Mouse (Mus musculus) forebrain, postnatal 0 days (tissue): ENCODE data around the gene Cmtm4. TPM values are rescaled to one million over a fixed set of nuclear protein-coding genes. Genes with fewer than 3 reads are reported as not detected.

Source experiments
- ATAC-seq: fragments of 200-750 bp; cut with Nextera tagmentation; 2 replicates; pipeline ENCODE4 v1.8.0; 2017; ENCODE audit warnings: mild to moderate bottlenecking, moderate library complexity
- DNase-seq: peaks from one replicate; pipeline ENCODE4 v3.0.0-alpha.2; 2015
- H3K27ac ChIP-seq: fragments of 300-500 bp; sonication (generic); 2 replicates; pipeline ENCODE4 v1.5.1; 2014; ENCODE audit warnings: low read depth, mild to moderate bottlenecking, antibody characterized with exemption, low read length, moderate library complexity, mixed read lengths
- H3K27me3 ChIP-seq: fragments of 300-500 bp; sonication (generic); 2 replicates; pipeline ENCODE4 v1.6.1; 2014; ENCODE audit warnings: mild to moderate bottlenecking, low read length, mixed read lengths; ENCODE audit not compliant: insufficient read depth
- H3K36me3 ChIP-seq: fragments of 300-500 bp; sonication (generic); 2 replicates; pipeline ENCODE4 v1.6.1; 2014; ENCODE audit warnings: mild to moderate bottlenecking, moderate library complexity; ENCODE audit not compliant: insufficient read depth
- H3K4me1 ChIP-seq: fragments of 300-500 bp; sonication (generic); 2 replicates; pipeline ENCODE4 v1.6.1; 2014; ENCODE audit warnings: antibody characterized with exemption; ENCODE audit not compliant: insufficient read depth
- H3K4me2 ChIP-seq: fragments of 300-500 bp; sonication (generic); 2 replicates; pipeline ENCODE4 v1.6.1; 2014; ENCODE audit warnings: low read depth, mild to moderate bottlenecking, moderate library complexity
- H3K4me3 ChIP-seq: fragments of 300-500 bp; sonication (generic); 2 replicates; pipeline ENCODE4 v1.5.1; 2014; ENCODE audit warnings: low read depth, low read length, mixed read lengths
- H3K9ac ChIP-seq: fragments of 300-500 bp; sonication (generic); 2 replicates; pipeline ENCODE4 v1.6.1; 2014; ENCODE audit warnings: mild to moderate bottlenecking
- H3K9me3 ChIP-seq: fragments of 300-500 bp; sonication (generic); 2 replicates; pipeline ENCODE4 v1.6.1; 2016; ENCODE audit warnings: low read length
- CTCF ChIP-seq: sonication (generic); IDR thresholded peaks from 2 replicates; pipeline ENCODE4 v1.5.1; 2016; ENCODE audit warnings: antibody characterized with exemption, control low read depth, low read depth
- WGBS: fragments of 180-500 bp; shearing (Covaris S2); extraction: QIAGEN DNeasy Blood & Tissue Kit; methylation state at CpG from one replicate; pipeline ENCODE4 v1.1.7; 2014; 5-methylcytosine and 5-hydroxymethylcytosine counted together
- polyA plus RNA-seq: library from polyadenylated mRNA; unstranded; fragments of >200 nt; fragmentation: Nextera tagmentation; extraction: Ambion mirVana; gene quantifications from 2 replicates; pipeline ENCODE4 v1.2.1, GENCODE M21; 2015
- total RNA-seq: library from RNA; depleted of rRNA; stranded (reverse); fragments of >200 nt; gene quantifications from 2 replicates; pipeline ENCODE4 v1.2.3, GENCODE M21; 2014; rRNA removed

The Cmtm4 gene
- total RNA-seq (32.9 and 35.1 TPM in 2 replicates), polyA plus RNA-seq (2.0 and 2.3 TPM in 2 replicates)

DNA sequence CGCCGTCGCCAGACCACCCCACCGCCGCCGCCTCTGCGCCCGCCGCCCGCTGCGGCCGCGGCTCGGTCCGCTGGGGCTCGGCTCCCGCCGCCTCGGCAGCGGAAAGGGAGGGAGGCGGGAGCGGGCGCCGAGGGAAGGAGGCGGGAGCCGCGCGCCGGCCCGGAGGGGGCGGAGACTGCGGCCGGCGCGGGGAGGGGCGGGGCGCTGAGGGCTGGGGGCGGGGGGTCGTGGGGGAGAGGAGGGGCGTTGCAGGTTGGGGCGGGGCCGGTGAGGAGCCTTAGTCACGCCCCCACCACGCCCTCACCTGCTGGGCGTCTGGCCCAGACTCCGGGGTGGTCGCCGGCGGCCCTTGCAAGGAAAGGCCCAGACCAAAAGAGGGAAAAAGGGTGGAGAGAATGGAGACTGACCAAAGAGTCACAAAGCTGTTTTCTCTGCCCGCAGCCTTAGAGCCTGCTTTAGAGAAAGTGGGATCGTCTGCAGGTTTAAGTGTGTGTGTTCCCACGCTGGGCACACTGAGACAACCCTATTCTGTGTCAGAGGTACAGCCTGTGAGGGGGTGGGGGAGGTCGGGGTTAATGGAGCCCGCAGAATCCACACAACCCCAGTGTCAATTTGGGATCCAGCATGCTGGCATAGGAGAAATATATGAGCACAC lies at the start of gene Cmtm4:
Gene Cmtm4 (minus strand): TSS at position 105 of the 655 bp plus-strand sequence.
- Histone ChIP-seq H3K9ac (peak within 1 kb of the TSS; percentile 81), H3K4me3 (peak within 1 kb of the TSS; percentile 81), H3K4me2 (peak within 1 kb of the TSS; percentile 84), H3K27ac (peak within 1 kb of the TSS; percentile 79), H3K27me3 (no peaks in the 10 kb centered on the region), H3K4me1 (peaks cover 9% of the 10 kb centered on the region; the same call in 1 of the 2 replicates), H3K9me3 (no peaks in the 10 kb centered on the region), H3K36me3 (no peaks in the 10 kb centered on the region)
- WGBS = 4% methylated on average over 22 of the region's 54 CpGs
- ATAC-seq (peak; percentile 81), DNase-seq (peak; percentile 68)
- TF ChIP-seq CTCF = no peak

DNA sequence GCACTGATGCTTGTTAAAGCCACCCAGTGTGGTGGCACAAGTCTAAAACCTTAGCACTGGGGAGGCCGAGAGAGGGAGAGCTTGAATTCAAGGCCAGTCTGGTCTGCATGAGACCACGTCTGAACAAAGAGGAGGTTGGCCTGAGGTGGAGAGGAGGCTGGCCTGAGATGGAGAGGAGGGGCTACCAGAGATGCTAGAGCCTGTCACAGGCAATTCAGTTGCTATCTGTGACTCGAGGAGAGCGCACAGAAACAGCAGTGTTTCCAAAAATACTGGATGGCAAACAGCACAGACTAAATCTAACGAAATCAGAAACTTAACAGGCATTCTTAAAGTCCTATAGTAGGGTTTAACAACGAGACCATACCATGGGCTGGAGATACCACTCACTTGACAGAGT lies 49.6 kb upstream of the Cmtm4 start:
- Histone ChIP-seq H3K4me3 (no peak overlapping the region), H3K9me3 (no peaks in the 10 kb centered on the region), H3K36me3 (peaks cover 3% of the 10 kb centered on the region; the same call in 1 of the 2 replicates), H3K4me2 (no peak overlapping the region), H3K27ac (no peak overlapping the region), H3K27me3 (no peaks in the 10 kb centered on the region), H3K4me1 (peaks cover 9% of the 10 kb centered on the region), H3K9ac (no peak overlapping the region)
- TF ChIP-seq CTCF = no peak
- WGBS = 61% methylated on average over 6 of the region's 6 CpGs
- ATAC-seq = no peak
- DNase-seq = no peak

DNA sequence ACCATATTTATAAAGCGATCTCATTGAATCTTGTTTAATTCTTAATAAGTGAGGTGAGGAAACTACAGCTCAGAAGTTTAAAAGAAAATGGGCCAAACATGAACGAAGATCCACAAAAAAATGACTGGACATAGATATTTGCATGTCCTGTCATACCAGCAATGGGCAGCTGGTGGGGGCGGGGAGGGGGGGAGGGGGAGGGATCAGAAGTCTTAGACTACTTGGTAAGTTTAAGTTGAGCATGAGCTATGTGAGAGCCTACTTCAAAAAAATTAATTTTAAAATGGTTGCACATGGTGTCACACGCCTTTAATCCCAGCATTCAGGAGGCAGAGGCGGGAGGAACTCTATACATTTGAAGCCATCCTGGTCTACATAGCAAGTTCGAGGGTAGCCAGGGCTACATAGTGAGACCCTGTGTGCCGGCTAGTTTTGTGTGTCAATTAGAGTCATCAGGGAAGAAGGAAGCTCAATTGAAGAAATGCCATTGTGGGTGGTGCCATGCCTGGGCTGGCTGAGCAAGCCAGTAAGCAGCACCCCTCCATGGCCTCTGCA lies 47.6 kb upstream of the Cmtm4 start:
- ATAC-seq (peak; percentile 8; the same call in 1 of the 2 replicates), DNase-seq (no peak)
- Histone ChIP-seq H3K27ac (peak overlapping the region; percentile 93; the same call in 1 of the 2 replicates), H3K27me3 (no peaks in the 10 kb centered on the region), H3K9ac (peak overlapping the region; percentile 96), H3K4me2 (peak overlapping the region; percentile 81), H3K9me3 (no peaks in the 10 kb centered on the region), H3K36me3 (peaks cover 23% of the 10 kb centered on the region), H3K4me1 (peaks cover 9% of the 10 kb centered on the region), H3K4me3 (peak overlapping the region; percentile 94)
- no peak for TF ChIP-seq CTCF
- WGBS = 64% methylated on average over 7 of the region's 7 CpGs

DNA sequence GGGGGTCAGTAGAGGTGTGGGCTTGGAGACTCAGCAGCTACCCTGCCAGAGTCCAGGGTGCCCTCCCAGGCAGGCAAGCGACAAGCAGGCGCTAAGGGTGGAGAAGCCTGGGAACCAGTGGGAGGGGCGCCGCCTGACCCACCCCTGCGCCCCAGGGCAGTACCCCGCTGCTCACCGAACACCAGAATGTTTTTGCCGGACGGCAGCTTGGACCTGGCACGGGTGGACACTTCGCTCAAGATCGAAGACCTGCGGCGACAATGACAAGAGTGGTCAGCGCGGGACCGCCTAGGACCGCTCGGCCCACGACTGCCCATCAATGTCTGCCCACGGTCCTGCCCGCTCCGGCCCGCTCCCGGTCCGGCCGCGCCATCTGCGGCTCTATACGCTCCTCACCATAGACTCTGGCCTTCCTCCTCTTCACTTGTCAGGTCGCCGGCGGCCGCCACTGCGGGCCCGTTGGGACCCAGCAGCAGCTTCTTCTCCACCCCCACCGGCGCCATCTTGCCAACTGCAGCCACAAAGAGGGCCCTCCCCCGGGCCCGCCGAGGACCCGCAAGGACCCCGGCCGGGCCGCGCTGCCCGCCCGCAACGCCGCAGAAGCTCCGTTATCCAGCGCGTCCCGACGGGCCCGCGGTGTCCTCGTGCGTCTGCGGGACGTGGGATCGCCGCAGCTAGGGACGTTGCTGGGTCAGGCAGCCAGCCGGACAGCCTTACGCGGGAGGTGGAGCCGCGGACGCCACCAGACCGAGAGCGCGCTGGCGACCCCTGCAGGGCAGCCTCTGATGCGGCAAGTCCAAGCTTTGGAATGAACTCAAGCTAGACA lies 46.9 kb upstream of the Cmtm4 start, which contains the start of gene Dync1li2:
Gene Dync1li2 (minus strand): TSS at position 749 of the 826 bp plus-strand sequence.
- H3K4me1 ChIP-seq = peaks cover 9% of the 10 kb centered on the region
- H3K27ac ChIP-seq = peak within 1 kb of the TSS; percentile 93
- peak within 1 kb of the TSS; percentile 81 for H3K4me2 ChIP-seq
- ATAC-seq = peak; percentile 93
- peak; percentile 90 for TF ChIP-seq CTCF
- peak within 1 kb of the TSS; percentile 96 for H3K9ac ChIP-seq
- no peaks in the 10 kb centered on the region for H3K27me3 ChIP-seq
- DNase-seq = peak; percentile 94
- peaks cover 27% of the 10 kb centered on the region for H3K36me3 ChIP-seq
- H3K4me3 ChIP-seq = peak within 1 kb of the TSS; percentile 94
- under 1% methylated on average over 75 of the region's 75 CpGs for WGBS
- no peaks in the 10 kb centered on the region for H3K9me3 ChIP-seq

- no peak for ATAC-seq
- TF ChIP-seq CTCF = no peak
- WGBS = 54% methylated on average over 7 of the region's 7 CpGs
Measured at GRCm38 (mm10) chr8:104441613-104442012, 46.0 kb upstream of the Cmtm4 start.

GRCm38 (mm10) chr8:104439461-104439860 lies 43.9 kb upstream of the Cmtm4 start:
- Histone ChIP-seq H3K9ac (no peak overlapping the region), H3K36me3 (peaks cover 52% of the 10 kb centered on the region), H3K9me3 (no peaks in the 10 kb centered on the region), H3K4me1 (peaks cover 13% of the 10 kb centered on the region), H3K27ac (no peak overlapping the region), H3K4me2 (no peak overlapping the region), H3K27me3 (no peaks in the 10 kb centered on the region), H3K4me3 (no peak overlapping the region)
- TF ChIP-seq CTCF = no peak
- ATAC-seq (no peak), DNase-seq (no peak)
- WGBS = 96% methylated on average over 8 of the region's 8 CpGs

More at GRCm38 (mm10) chr8:104441613-104442012, 46.0 kb upstream of the Cmtm4 start:
- Histone ChIP-seq H3K36me3 (peaks cover 36% of the 10 kb centered on the region), H3K4me1 (peaks cover 9% of the 10 kb centered on the region), H3K9me3 (no peaks in the 10 kb centered on the region), H3K27ac (0 out of 2 replicates have a peak overlapping the region, but pooled peaks have one; percentile 93), H3K4me2 (peak overlapping the region; percentile 81), H3K4me3 (peak overlapping the region; percentile 94), H3K9ac (peak overlapping the region; percentile 96), H3K27me3 (no peaks in the 10 kb centered on the region)
- peak; percentile 18 for DNase-seq
